Mouse (Mus musculus): ENCODE measurements at regions not wholly inside any gene's neighbourhood (a gene's known extent, or its start where the extent isn't known, plus 50 kb on each side); places are given as distances from the start of the nearest gene placed in this dataset.

- Histone ChIP-seq H3K27me3 (ENCODE audit: control insufficient read depth, insufficient read depth, low read length) (no peaks in the 10 kb centered on the region), H3K4me3 (ENCODE audit: control insufficient read depth, low read depth, low read length) (no peak overlapping the region), H3K4me1 (ENCODE audit: control insufficient read depth, insufficient read depth, low read length) (peaks cover 2% of the 10 kb centered on the region), H3K36me3 (ENCODE audit: control insufficient read depth, insufficient read depth, low read length) (no peaks in the 10 kb centered on the region), H3K27ac (ENCODE audit: control insufficient read depth, insufficient read depth, low read depth, low read length) (no peak overlapping the region)
- no peak for TF ChIP-seq CTCF (IDR thresholded peaks at IDR 0.05; ENCODE audit: control insufficient read depth, insufficient read depth, insufficient replicate concordance, low read depth, low read length)
- TF ChIP-seq POLR2A (IDR thresholded peaks at IDR 0.05; ENCODE audit: control insufficient read depth, low read depth, low read length): no peak
These were observed 555.7 kb downstream of the Nr2f2 start for GRCm38 (mm10) chr7:69810873-69811272.

- H3K27me3 ChIP-seq (ENCODE audit: control insufficient read depth, insufficient read depth, low read length): no peaks in the 10 kb centered on the region
- H3K4me3 ChIP-seq (ENCODE audit: control insufficient read depth, low read depth, low read length): no peak overlapping the region
- no peaks in the 10 kb centered on the region for H3K36me3 ChIP-seq (ENCODE audit: control insufficient read depth, insufficient read depth, low read length)
- peaks cover 2% of the 10 kb centered on the region for H3K4me1 ChIP-seq (ENCODE audit: control insufficient read depth, insufficient read depth, low read length)
- TF ChIP-seq POLR2A (IDR thresholded peaks at IDR 0.05; ENCODE audit: control insufficient read depth, low read depth, low read length) (no peak), CTCF (IDR thresholded peaks at IDR 0.05; ENCODE audit: control insufficient read depth, insufficient read depth, insufficient replicate concordance, low read depth, low read length) (no peak)
- no peak overlapping the region for H3K27ac ChIP-seq (ENCODE audit: control insufficient read depth, insufficient read depth, low read depth, low read length)
These were observed 559.3 kb downstream of the Nr2f2 start for GRCm38 (mm10) chr7:69807220-69807619.

- no peak overlapping the region for H3K27ac ChIP-seq (ENCODE audit: control insufficient read depth, insufficient read depth, low read depth, low read length)
- TF ChIP-seq POLR2A (IDR thresholded peaks at IDR 0.05; ENCODE audit: control insufficient read depth, low read depth, low read length) (no peak), CTCF (IDR thresholded peaks at IDR 0.05; ENCODE audit: control insufficient read depth, insufficient read depth, insufficient replicate concordance, low read depth, low read length) (no peak)
- H3K4me1 ChIP-seq (ENCODE audit: control insufficient read depth, insufficient read depth, low read length): peaks cover 5% of the 10 kb centered on the region
- H3K36me3 ChIP-seq (ENCODE audit: control insufficient read depth, insufficient read depth, low read length): no peaks in the 10 kb centered on the region
- H3K4me3 ChIP-seq (ENCODE audit: control insufficient read depth, low read depth, low read length): no peak overlapping the region
- no peaks in the 10 kb centered on the region for H3K27me3 ChIP-seq (ENCODE audit: control insufficient read depth, insufficient read depth, low read length)
These were observed 595.6 kb downstream of the Nr2f2 start for GRCm38 (mm10) chr7:69770980-69771348.

- Histone ChIP-seq H3K4me1 (ENCODE audit: control insufficient read depth, insufficient read depth, low read length) (peaks cover 5% of the 10 kb centered on the region), H3K27ac (ENCODE audit: control insufficient read depth, insufficient read depth, low read depth, low read length) (no peak overlapping the region), H3K4me3 (ENCODE audit: control insufficient read depth, low read depth, low read length) (peak overlapping the region; percentile 22; the same call in 1 of the 2 replicates), H3K36me3 (ENCODE audit: control insufficient read depth, insufficient read depth, low read length) (no peaks in the 10 kb centered on the region), H3K27me3 (ENCODE audit: control insufficient read depth, insufficient read depth, low read length) (no peaks in the 10 kb centered on the region)
- TF ChIP-seq POLR2A (IDR thresholded peaks at IDR 0.05; ENCODE audit: control insufficient read depth, low read depth, low read length) (no peak), CTCF (IDR thresholded peaks at IDR 0.05; ENCODE audit: control insufficient read depth, insufficient read depth, insufficient replicate concordance, low read depth, low read length) (no peak)
These were observed 596.1 kb downstream of the Nr2f2 start for GRCm38 (mm10) chr7:69770313-69770979.

GRCm38 (mm10) chr7:69766451-69766850 lies 600.1 kb downstream of the Nr2f2 start:
- TF ChIP-seq POLR2A (IDR thresholded peaks at IDR 0.05; ENCODE audit: control insufficient read depth, low read depth, low read length) (no peak), CTCF (IDR thresholded peaks at IDR 0.05; ENCODE audit: control insufficient read depth, insufficient read depth, insufficient replicate concordance, low read depth, low read length) (no peak)
- Histone ChIP-seq H3K4me1 (ENCODE audit: control insufficient read depth, insufficient read depth, low read length) (peaks cover 5% of the 10 kb centered on the region), H3K36me3 (ENCODE audit: control insufficient read depth, insufficient read depth, low read length) (no peaks in the 10 kb centered on the region), H3K27ac (ENCODE audit: control insufficient read depth, insufficient read depth, low read depth, low read length) (no peak overlapping the region), H3K4me3 (ENCODE audit: control insufficient read depth, low read depth, low read length) (no peak overlapping the region), H3K27me3 (ENCODE audit: control insufficient read depth, insufficient read depth, low read length) (no peaks in the 10 kb centered on the region)

- H3K27ac ChIP-seq (ENCODE audit: control insufficient read depth, insufficient read depth, low read depth, low read length): no peak overlapping the region
- TF ChIP-seq POLR2A (IDR thresholded peaks at IDR 0.05; ENCODE audit: control insufficient read depth, low read depth, low read length) (no peak), CTCF (IDR thresholded peaks at IDR 0.05; ENCODE audit: control insufficient read depth, insufficient read depth, insufficient replicate concordance, low read depth, low read length) (no peak)
These were observed 626.0 kb downstream of the Nr2f2 start for GRCm38 (mm10) chr7:69740495-69740894.

GRCm38 (mm10) chr7:69738998-69739397 lies 627.5 kb downstream of the Nr2f2 start:
- no peaks in the 10 kb centered on the region for H3K36me3 ChIP-seq (ENCODE audit: control insufficient read depth, insufficient read depth, low read length)
- no peaks in the 10 kb centered on the region for H3K27me3 ChIP-seq (ENCODE audit: control insufficient read depth, insufficient read depth, low read length)
- H3K4me1 ChIP-seq (ENCODE audit: control insufficient read depth, insufficient read depth, low read length): no peaks in the 10 kb centered on the region
- H3K4me3 ChIP-seq (ENCODE audit: control insufficient read depth, low read depth, low read length): no peak overlapping the region
- no peak for TF ChIP-seq CTCF (IDR thresholded peaks at IDR 0.05; ENCODE audit: control insufficient read depth, insufficient read depth, insufficient replicate concordance, low read depth, low read length)
- no peak for TF ChIP-seq POLR2A (IDR thresholded peaks at IDR 0.05; ENCODE audit: control insufficient read depth, low read depth, low read length)
- H3K27ac ChIP-seq (ENCODE audit: control insufficient read depth, insufficient read depth, low read depth, low read length): no peak overlapping the region

More at GRCm38 (mm10) chr7:69740495-69740894, 626.0 kb downstream of the Nr2f2 start:
- Histone ChIP-seq H3K4me3 (ENCODE audit: control insufficient read depth, low read depth, low read length) (no peak overlapping the region), H3K27me3 (ENCODE audit: control insufficient read depth, insufficient read depth, low read length) (no peaks in the 10 kb centered on the region), H3K4me1 (ENCODE audit: control insufficient read depth, insufficient read depth, low read length) (no peaks in the 10 kb centered on the region), H3K36me3 (ENCODE audit: control insufficient read depth, insufficient read depth, low read length) (no peaks in the 10 kb centered on the region)
